Mouse (Mus musculus) macrophage (primary cell): ENCODE data around the gene Cntn4. TPM values are rescaled to one million over a fixed set of nuclear protein-coding genes. Genes with fewer than 3 reads are reported as not detected.

Source experiments
- H3K27ac ChIP-seq: fragments of 350-480 bp; formaldehyde crosslinking; 2 replicates; pipeline ENCODE4 v1.9.0; 2021
- H3K36me3 ChIP-seq: fragments of 350-480 bp; formaldehyde crosslinking; 2 replicates; pipeline ENCODE4 v1.9.0; 2021; ENCODE audit errors: inconsistent target
- H3K4me3 ChIP-seq: fragments of 350-480 bp; formaldehyde crosslinking; 2 replicates; pipeline ENCODE4 v1.9.0; 2021; ENCODE audit errors: inconsistent target
- H3K79me2 ChIP-seq: fragments of 350-480 bp; formaldehyde crosslinking; 2 replicates; pipeline ENCODE4 v1.9.0; 2021; ENCODE audit errors: inconsistent target
- WGBS: methylation state at CpG from one replicate; pipeline ENCODE4 v1.1.7; 2026; ENCODE audit warnings: inconsistent platforms; ENCODE audit not compliant: missing documents; 5-methylcytosine and 5-hydroxymethylcytosine counted together
- polyA plus RNA-seq: library from polyadenylated mRNA; stranded (reverse); fragments of 250-400 nt; gene quantifications from 3 replicates; pipeline ENCODE4 v1.2.4, GENCODE M21; 2018; ENCODE audit warnings: inconsistent platforms

Gene Cntn4
- polyA plus RNA-seq, 1 experiment from 2014 or later, result not detected

- Histone ChIP-seq H3K79me2 (no peaks in the 10 kb centered on the region), H3K36me3 (no peaks in the 10 kb centered on the region), H3K4me3 (no peak overlapping the region), H3K27ac (no peak overlapping the region)
- WGBS, result 34% methylated on average over 5 of the region's 6 CpGs
Observed at GRCm38 (mm10) chr6:106663780-106664651, 986.6 kb downstream of the Cntn4 start.

GRCm38 (mm10) chr6:106675581-106675980 is 998.1 kb downstream of the Cntn4 start:
- Histone ChIP-seq H3K36me3 (no peaks in the 10 kb centered on the region), H3K27ac (no peak overlapping the region), H3K79me2 (no peaks in the 10 kb centered on the region), H3K4me3 (no peak overlapping the region)
- WGBS, result 87% methylated on average over 8 of the region's 8 CpGs

GRCm38 (mm10) chr6:106701931-106702330 is 1024.5 kb downstream of the Cntn4 start:
- H3K4me3 ChIP-seq, result no peak overlapping the region
- no peak overlapping the region for H3K27ac ChIP-seq
- no peaks in the 10 kb centered on the region for H3K79me2 ChIP-seq
- no peaks in the 10 kb centered on the region for H3K36me3 ChIP-seq
- WGBS, result 65% methylated on average over 3 of the region's 3 CpGs

- no peaks in the 10 kb centered on the region for H3K36me3 ChIP-seq
- no peak overlapping the region for H3K4me3 ChIP-seq
- 29% methylated on average over 3 of the region's 3 CpGs for WGBS
- no peaks in the 10 kb centered on the region for H3K79me2 ChIP-seq
- H3K27ac ChIP-seq, result no peak overlapping the region
Observed at GRCm38 (mm10) chr6:106705506-106706035, 1028.1 kb downstream of the Cntn4 start.

GRCm38 (mm10) chr6:106725642-106726041 is 1048.2 kb downstream of the Cntn4 start:
- Histone ChIP-seq H3K27ac (no peak overlapping the region), H3K4me3 (no peak overlapping the region)
- WGBS, result 33% methylated on average over 4 of the region's 4 CpGs

GRCm38 (mm10) chr6:106726078-106726477 is 1048.6 kb downstream of the Cntn4 start:
- Histone ChIP-seq H3K36me3 (no peaks in the 10 kb centered on the region), H3K4me3 (no peak overlapping the region), H3K79me2 (no peaks in the 10 kb centered on the region), H3K27ac (no peak overlapping the region)
- 9% methylated on average over 6 of the region's 6 CpGs for WGBS

More at GRCm38 (mm10) chr6:106725642-106726041, 1048.2 kb downstream of the Cntn4 start:
- Histone ChIP-seq H3K79me2 (no peaks in the 10 kb centered on the region), H3K36me3 (no peaks in the 10 kb centered on the region)

- no CpG with 5 or more reads among the region's 1 CpGs for WGBS
- no peaks in the 10 kb centered on the region for H3K36me3 ChIP-seq
- no peak overlapping the region for H3K4me3 ChIP-seq
- no peaks in the 10 kb centered on the region for H3K79me2 ChIP-seq
- no peak overlapping the region for H3K27ac ChIP-seq
Observed at GRCm38 (mm10) chr6:106727703-106728102, 1050.2 kb downstream of the Cntn4 start.

- WGBS, result 53% methylated on average over 4 of the region's 4 CpGs
- Histone ChIP-seq H3K4me3 (no peak overlapping the region), H3K79me2 (no peaks in the 10 kb centered on the region), H3K27ac (no peak overlapping the region), H3K36me3 (no peaks in the 10 kb centered on the region)
Observed at GRCm38 (mm10) chr6:106729682-106730314, 1052.3 kb downstream of the Cntn4 start.

- no peaks in the 10 kb centered on the region for H3K36me3 ChIP-seq
- H3K79me2 ChIP-seq, result no peaks in the 10 kb centered on the region
- WGBS, result 27% methylated on average over 4 of the region's 4 CpGs
- H3K4me3 ChIP-seq, result no peak overlapping the region
- no peak overlapping the region for H3K27ac ChIP-seq
Observed at GRCm38 (mm10) chr6:106732563-106732962, 1055.1 kb downstream of the Cntn4 start.

GRCm38 (mm10) chr6:106738229-106738628 is 1060.8 kb downstream of the Cntn4 start:
- Histone ChIP-seq H3K36me3 (no peaks in the 10 kb centered on the region), H3K27ac (no peak overlapping the region)
- WGBS, result 76% methylated on average over 3 of the region's 3 CpGs

GRCm38 (mm10) chr6:106740244-106740825 is 1062.9 kb downstream of the Cntn4 start:
- WGBS, result 100% methylated on average over 1 of the region's 1 CpGs
- Histone ChIP-seq H3K4me3 (no peak overlapping the region), H3K79me2 (no peaks in the 10 kb centered on the region), H3K27ac (no peak overlapping the region), H3K36me3 (no peaks in the 10 kb centered on the region)

More at GRCm38 (mm10) chr6:106738229-106738628, 1060.8 kb downstream of the Cntn4 start:
- Histone ChIP-seq H3K4me3 (no peak overlapping the region), H3K79me2 (no peaks in the 10 kb centered on the region)

- Histone ChIP-seq H3K79me2 (no peaks in the 10 kb centered on the region), H3K36me3 (no peaks in the 10 kb centered on the region), H3K27ac (no peak overlapping the region), H3K4me3 (no peak overlapping the region)
- WGBS, result 51% methylated on average over 6 of the region's 7 CpGs
Observed at GRCm38 (mm10) chr6:106743556-106744233, 1066.2 kb downstream of the Cntn4 start.

- H3K36me3 ChIP-seq, result no peaks in the 10 kb centered on the region
- WGBS, result 77% methylated on average over 7 of the region's 7 CpGs
- H3K4me3 ChIP-seq, result no peak overlapping the region
- H3K79me2 ChIP-seq, result no peaks in the 10 kb centered on the region
- H3K27ac ChIP-seq, result no peak overlapping the region
Observed at GRCm38 (mm10) chr6:106745673-106746394, 1068.4 kb downstream of the Cntn4 start.

GRCm38 (mm10) chr6:106747251-106747650 is 1069.8 kb downstream of the Cntn4 start:
- H3K4me3 ChIP-seq, result no peak overlapping the region
- H3K79me2 ChIP-seq, result no peaks in the 10 kb centered on the region
- no peak overlapping the region for H3K27ac ChIP-seq
- 93% methylated on average over 5 of the region's 5 CpGs for WGBS
- no peaks in the 10 kb centered on the region for H3K36me3 ChIP-seq
